Mouse (Mus musculus) left cerebral cortex, adult 11 months (tissue): ENCODE data around the gene Tgfb1.

Experiments used
- DNase-seq: peaks from one replicate; pipeline ENCODE4 v3.0.0; 2022; ENCODE audit warnings: low spot score

The Tgfb1 gene

DNA sequence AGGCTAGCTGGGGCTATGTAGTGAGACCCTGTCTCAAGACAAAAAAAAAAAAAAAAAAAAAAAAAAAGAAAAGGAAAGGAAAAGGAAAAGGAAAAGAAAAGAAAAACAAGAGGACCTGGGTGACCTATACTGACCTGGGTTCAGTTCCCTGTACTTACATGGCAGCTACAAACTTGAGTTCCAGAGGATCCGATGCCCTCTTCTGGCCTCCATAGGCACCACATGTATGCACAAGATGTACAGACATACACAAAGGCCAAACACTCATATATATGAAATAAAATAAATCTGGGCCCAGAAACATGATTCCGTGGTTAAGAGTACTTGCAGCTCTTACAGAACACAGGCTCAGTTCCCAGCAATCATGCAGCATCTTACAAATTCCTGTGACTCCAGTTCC is 50.1 kb downstream of the Tgfb1 start:
- no peak for DNase-seq

GRCm38 (mm10) chr7:25738277-25738676 is 51.5 kb downstream of the Tgfb1 start:
- no peak for DNase-seq

- no peak for DNase-seq
Observed at GRCm38 (mm10) chr7:25746844-25747243, 60.0 kb downstream of the Tgfb1 start.

DNA sequence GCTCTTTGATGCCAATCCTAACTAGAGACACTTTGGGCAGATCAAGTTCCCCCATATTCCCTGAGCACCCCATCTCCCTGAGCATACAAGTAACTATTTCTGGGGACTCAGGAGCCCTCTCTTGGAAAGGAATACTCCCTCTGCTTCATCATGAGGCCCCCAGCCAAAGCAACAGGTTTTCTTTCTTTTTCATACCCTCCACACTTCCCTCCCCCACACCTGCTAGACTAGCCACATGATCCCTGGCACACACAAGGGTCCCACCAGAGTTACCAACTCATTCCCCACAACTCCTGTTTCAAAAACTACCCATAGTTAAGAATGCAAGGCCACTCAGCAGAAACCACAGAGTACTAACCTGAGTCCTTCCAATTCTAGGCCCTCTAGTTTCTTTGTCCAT is 66.3 kb downstream of the Tgfb1 start:
- DNase-seq: no peak

DNA sequence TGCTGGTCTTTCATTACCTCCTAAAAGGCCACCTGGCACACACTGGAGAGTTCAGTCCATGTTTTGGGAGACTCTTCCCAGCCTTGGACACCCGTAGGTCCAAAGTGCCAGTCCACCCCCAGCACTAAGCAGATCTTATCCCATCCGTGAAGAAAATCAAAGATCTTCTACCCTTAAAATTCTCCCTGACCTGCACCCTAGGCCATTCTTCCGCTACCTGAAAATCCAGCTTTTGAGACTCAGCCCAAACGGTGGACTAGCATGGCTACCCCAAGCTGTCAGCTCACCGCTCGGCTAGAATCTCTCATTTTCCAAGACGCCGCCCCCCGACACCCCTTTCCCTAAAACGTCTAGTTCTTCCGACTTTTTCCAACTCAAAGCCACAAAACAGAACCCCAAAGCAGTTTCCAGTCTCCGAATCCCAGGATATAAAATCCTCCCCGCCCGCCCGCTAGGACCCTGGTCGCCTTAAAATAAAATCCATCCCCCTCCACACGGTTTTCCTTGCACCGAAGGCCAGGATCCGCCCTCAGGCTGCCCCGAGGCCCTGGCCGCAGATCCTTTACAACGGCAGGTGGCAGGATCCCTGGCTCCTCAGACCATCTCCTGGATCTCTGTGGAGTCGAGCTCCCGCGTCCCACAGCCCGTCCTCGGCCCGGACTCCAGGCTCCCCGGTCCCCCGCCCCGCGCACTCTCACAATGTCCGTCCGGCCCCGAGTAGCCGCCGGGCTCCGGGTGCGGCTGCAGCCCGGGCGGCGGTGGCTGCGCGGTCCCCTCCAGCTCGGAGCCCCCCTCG is 67.0 kb downstream of the Tgfb1 start:
- DNase-seq: no peak

DNA sequence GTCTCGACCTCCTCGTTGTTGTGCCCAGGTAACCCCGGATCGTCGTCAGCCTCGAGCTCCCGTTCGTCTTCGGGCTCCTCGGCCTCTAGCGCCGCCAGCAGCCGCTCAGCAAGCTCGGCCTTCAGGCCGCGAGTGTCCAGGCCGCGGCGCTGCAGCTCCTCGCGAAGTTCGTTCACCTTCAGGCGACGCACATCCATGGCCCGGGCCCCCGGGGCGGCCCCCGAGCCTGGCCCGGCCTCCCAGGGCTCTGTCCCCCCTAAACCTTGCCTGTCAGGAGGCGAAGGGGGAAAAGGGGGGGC is 67.6 kb downstream of the Tgfb1 start:
- DNase-seq: no peak
